Mouse (Mus musculus): ENCODE data around the gene Dscaml1. TPM values are rescaled to one million over a fixed set of nuclear protein-coding genes. Genes with fewer than 3 reads are reported as not detected.

The Dscaml1 gene
- polyA plus RNA-seq, 1 experiment from 2014 or later: 10.8 TPM

DNA sequence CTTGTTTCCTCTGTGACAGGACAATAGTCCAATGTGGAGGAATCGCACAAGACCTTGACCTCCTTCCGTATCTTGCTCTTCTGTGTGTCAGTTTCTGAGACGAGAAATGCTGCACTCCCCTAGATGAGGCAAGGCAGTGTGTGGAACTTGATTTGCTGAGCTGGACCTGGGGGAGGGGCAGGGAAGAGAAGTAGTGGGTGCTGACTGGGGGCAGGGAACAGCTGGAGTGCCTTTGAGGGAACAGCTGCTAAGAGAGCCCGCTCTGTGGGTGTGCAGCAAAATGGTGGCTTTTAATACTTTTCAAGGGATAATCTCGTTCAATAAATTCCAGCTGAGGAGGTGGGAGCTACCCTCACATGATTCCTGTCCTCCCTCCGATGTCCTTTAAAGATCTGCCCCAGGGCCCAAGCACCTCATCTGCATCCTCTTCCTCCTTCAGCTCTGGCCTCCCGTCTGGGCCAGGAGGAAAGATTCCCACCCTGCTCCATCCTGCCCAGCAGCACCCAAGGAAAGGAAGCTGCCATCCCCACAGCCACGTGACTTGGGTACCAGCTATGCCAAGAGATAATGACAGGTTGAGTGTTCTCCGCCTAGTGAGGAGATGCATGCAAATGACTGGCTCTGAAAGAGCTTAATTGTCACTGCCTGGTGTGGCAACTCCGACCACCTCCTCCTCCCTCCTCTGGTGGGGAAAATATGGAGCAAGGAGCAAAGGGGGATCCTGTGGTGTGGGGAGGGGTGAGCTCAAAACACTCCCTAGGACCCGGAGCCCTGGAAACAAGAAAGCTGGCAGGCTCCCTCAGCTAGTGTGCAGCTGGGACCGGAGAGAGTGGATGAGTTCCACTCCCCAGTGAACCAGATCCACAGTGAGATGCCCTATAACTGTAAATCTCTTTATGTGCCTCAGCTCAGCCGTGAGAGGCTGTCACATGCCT is 181.9 kb downstream of the Dscaml1 start:
- Histone ChIP-seq H3K36me3 (ENCODE audit: control insufficient read depth, insufficient read depth, low read length) (no peaks in the 10 kb centered on the region), H3K9ac (ENCODE audit: low read depth, low read length) (no peak overlapping the region), H3K27me3 (replicated peaks; ENCODE audit: control insufficient read depth, insufficient read depth, low read length) (no peaks in the 10 kb centered on the region), H3K4me2 (ENCODE audit: low read length) (no peak overlapping the region), H3K4me1 (ENCODE audit: control insufficient read depth, insufficient read depth, low read depth, low read length) (peaks cover 16% of the 10 kb centered on the region), H3K27ac (ENCODE audit: low read depth, low read length) (peak overlapping the region; percentile 78), H3K9me3 (ENCODE audit: control insufficient read depth, low read length) (no peaks in the 10 kb centered on the region), H3K4me3 (ENCODE audit: low read length) (no peak overlapping the region)
- peak; percentile 93 for ATAC-seq
- 20% methylated on average over 13 of the region's 13 CpGs for WGBS

GRCm38 (mm10) chr9:45610336-45611060 is 184.1 kb downstream of the Dscaml1 start:
- Histone ChIP-seq H3K4me1 (ENCODE audit: control insufficient read depth, insufficient read depth, low read depth, low read length) (peaks cover 16% of the 10 kb centered on the region), H3K27ac (ENCODE audit: low read depth, low read length) (0 out of 2 replicates have a peak overlapping the region, but pooled peaks have one; percentile 32), H3K4me3 (ENCODE audit: low read length) (no peak overlapping the region), H3K27me3 (replicated peaks; ENCODE audit: control insufficient read depth, insufficient read depth, low read length) (no peaks in the 10 kb centered on the region), H3K9me3 (ENCODE audit: control insufficient read depth, low read length) (no peaks in the 10 kb centered on the region), H3K4me2 (ENCODE audit: low read length) (no peak overlapping the region), H3K9ac (ENCODE audit: low read depth, low read length) (no peak overlapping the region), H3K36me3 (ENCODE audit: control insufficient read depth, insufficient read depth, low read length) (no peaks in the 10 kb centered on the region)
- no peak for ATAC-seq
- WGBS: 66% methylated on average over 11 of the region's 11 CpGs

DNA sequence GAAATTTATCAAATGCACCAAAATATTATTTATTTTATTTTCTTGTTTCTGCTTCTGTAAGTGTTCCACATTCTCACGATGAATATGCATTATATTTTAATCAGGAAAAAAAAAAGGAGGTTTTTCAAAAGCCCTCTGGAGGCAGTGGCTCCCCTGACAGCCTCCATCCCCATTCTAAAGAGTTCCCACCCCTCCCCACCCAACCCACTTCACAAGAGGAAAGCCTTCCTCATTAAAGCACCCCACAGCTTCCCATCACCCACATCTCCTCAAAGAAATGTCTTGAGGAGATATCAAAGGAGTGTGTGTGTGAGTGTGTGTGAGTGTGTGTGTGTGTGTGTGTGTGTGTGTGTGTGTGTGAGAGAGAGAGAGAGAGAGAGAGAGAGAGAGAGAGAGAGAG is 188.2 kb downstream of the Dscaml1 start:
- ATAC-seq: no peak
- H3K4me1 ChIP-seq (ENCODE audit: control insufficient read depth, insufficient read depth, low read depth, low read length): peaks cover 11% of the 10 kb centered on the region

DNA sequence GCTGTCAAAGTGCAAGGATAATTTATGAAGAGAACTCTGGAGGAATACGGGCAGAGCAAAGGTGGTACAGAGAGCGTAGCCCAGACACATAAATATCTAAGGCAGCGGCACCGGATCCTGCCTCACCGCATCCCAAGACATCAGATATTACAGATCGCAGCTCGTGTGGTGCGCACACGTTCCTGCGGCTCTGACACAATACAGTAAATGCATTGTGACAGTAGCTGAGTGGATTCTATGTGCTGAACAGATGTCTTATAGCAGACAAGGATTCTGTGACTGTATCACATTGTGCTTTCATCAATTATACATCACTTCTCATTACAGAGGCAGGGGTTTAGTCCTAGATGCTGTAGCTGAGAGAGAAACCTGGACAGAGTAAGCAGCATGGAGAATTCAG is 191.5 kb downstream of the Dscaml1 start:
- Histone ChIP-seq H3K4me1 (ENCODE audit: control insufficient read depth, insufficient read depth, low read depth, low read length) (peaks cover 18% of the 10 kb centered on the region), H3K36me3 (ENCODE audit: control insufficient read depth, insufficient read depth, low read length) (no peaks in the 10 kb centered on the region), H3K9ac (ENCODE audit: low read depth, low read length) (no peak overlapping the region), H3K9me3 (ENCODE audit: control insufficient read depth, low read length) (no peaks in the 10 kb centered on the region), H3K4me3 (ENCODE audit: low read length) (no peak overlapping the region), H3K4me2 (ENCODE audit: low read length) (no peak overlapping the region), H3K27ac (ENCODE audit: low read depth, low read length) (peak overlapping the region; percentile 37), H3K27me3 (replicated peaks; ENCODE audit: control insufficient read depth, insufficient read depth, low read length) (no peaks in the 10 kb centered on the region)
- 53% methylated on average over 10 of the region's 10 CpGs for WGBS
- ATAC-seq: peak; percentile 28; the same call in 1 of the 2 replicates

More for the DNA sequence above, 188.2 kb downstream of the Dscaml1 start:
- Histone ChIP-seq H3K36me3 (ENCODE audit: control insufficient read depth, insufficient read depth, low read length) (no peaks in the 10 kb centered on the region), H3K4me3 (ENCODE audit: low read length) (no peak overlapping the region), H3K27ac (ENCODE audit: low read depth, low read length) (no peak overlapping the region), H3K9ac (ENCODE audit: low read depth, low read length) (no peak overlapping the region), H3K4me2 (ENCODE audit: low read length) (no peak overlapping the region), H3K9me3 (ENCODE audit: control insufficient read depth, low read length) (no peaks in the 10 kb centered on the region), H3K27me3 (replicated peaks; ENCODE audit: control insufficient read depth, insufficient read depth, low read length) (no peaks in the 10 kb centered on the region)
- WGBS: 64% methylated on average over 1 of the region's 1 CpGs

- H3K9ac ChIP-seq (ENCODE audit: low read depth, low read length): no peak overlapping the region
- H3K36me3 ChIP-seq (ENCODE audit: control insufficient read depth, insufficient read depth, low read length): no peaks in the 10 kb centered on the region
- no peak for ATAC-seq
- WGBS: 84% methylated on average over 7 of the region's 7 CpGs
- no peak overlapping the region for H3K4me3 ChIP-seq (ENCODE audit: low read length)
- H3K27me3 ChIP-seq (replicated peaks; ENCODE audit: control insufficient read depth, insufficient read depth, low read length): no peaks in the 10 kb centered on the region
- H3K4me1 ChIP-seq (ENCODE audit: control insufficient read depth, insufficient read depth, low read depth, low read length): peaks cover 18% of the 10 kb centered on the region
- no peak overlapping the region for H3K4me2 ChIP-seq (ENCODE audit: low read length)
- H3K9me3 ChIP-seq (ENCODE audit: control insufficient read depth, low read length): no peaks in the 10 kb centered on the region
- peak overlapping the region; percentile 37; the same call in 1 of the 2 replicates for H3K27ac ChIP-seq (ENCODE audit: low read depth, low read length)
These were observed 192.0 kb downstream of the Dscaml1 start for GRCm38 (mm10) chr9:45618443-45618842.

GRCm38 (mm10) chr9:45620049-45620448 is 193.6 kb downstream of the Dscaml1 start:
- no peak for ATAC-seq
- Histone ChIP-seq H3K4me2 (ENCODE audit: low read length) (no peak overlapping the region), H3K27ac (ENCODE audit: low read depth, low read length) (peak overlapping the region; percentile 61; the same call in 1 of the 2 replicates), H3K36me3 (ENCODE audit: control insufficient read depth, insufficient read depth, low read length) (no peaks in the 10 kb centered on the region), H3K4me1 (ENCODE audit: control insufficient read depth, insufficient read depth, low read depth, low read length) (peaks cover 18% of the 10 kb centered on the region), H3K27me3 (replicated peaks; ENCODE audit: control insufficient read depth, insufficient read depth, low read length) (no peaks in the 10 kb centered on the region), H3K4me3 (ENCODE audit: low read length) (no peak overlapping the region), H3K9me3 (ENCODE audit: control insufficient read depth, low read length) (no peaks in the 10 kb centered on the region), H3K9ac (ENCODE audit: low read depth, low read length) (no peak overlapping the region)
- 28% methylated on average over 9 of the region's 9 CpGs for WGBS

DNA sequence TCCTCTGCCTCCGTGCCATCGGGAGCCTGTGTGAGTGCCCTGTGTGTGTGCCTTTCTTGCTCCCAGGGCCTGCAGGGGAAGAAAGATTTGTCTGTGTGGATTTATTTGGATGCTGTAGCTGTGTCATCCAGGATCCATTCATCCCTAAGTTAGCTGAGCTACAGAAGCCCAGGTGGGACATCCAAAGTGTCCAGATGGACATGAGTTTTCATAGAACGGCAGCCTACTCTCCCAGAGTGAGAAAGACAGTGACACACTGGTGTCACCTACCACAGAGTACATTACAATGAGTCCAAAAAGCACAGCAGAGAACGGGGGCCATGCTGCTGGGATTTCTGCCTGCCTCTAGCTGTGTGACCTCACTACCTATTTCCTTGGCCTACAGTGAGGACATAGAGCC is 194.5 kb downstream of the Dscaml1 start:
- Histone ChIP-seq H3K27ac (ENCODE audit: low read depth, low read length) (peak overlapping the region; percentile 61; the same call in 1 of the 2 replicates), H3K4me1 (ENCODE audit: control insufficient read depth, insufficient read depth, low read depth, low read length) (peaks cover 18% of the 10 kb centered on the region), H3K4me3 (ENCODE audit: low read length) (no peak overlapping the region), H3K27me3 (replicated peaks; ENCODE audit: control insufficient read depth, insufficient read depth, low read length) (no peaks in the 10 kb centered on the region), H3K9me3 (ENCODE audit: control insufficient read depth, low read length) (no peaks in the 10 kb centered on the region), H3K9ac (ENCODE audit: low read depth, low read length) (no peak overlapping the region), H3K4me2 (ENCODE audit: low read length) (no peak overlapping the region), H3K36me3 (ENCODE audit: control insufficient read depth, insufficient read depth, low read length) (no peaks in the 10 kb centered on the region)
- 86% methylated on average over 4 of the region's 4 CpGs for WGBS
- no peak for ATAC-seq

GRCm38 (mm10) chr9:45625889-45626446 is 199.5 kb downstream of the Dscaml1 start:
- Histone ChIP-seq H3K4me3 (ENCODE audit: low read length) (no peak overlapping the region), H3K27me3 (replicated peaks; ENCODE audit: control insufficient read depth, insufficient read depth, low read length) (no peaks in the 10 kb centered on the region), H3K36me3 (ENCODE audit: control insufficient read depth, insufficient read depth, low read length) (no peaks in the 10 kb centered on the region), H3K4me1 (ENCODE audit: control insufficient read depth, insufficient read depth, low read depth, low read length) (no peaks in the 10 kb centered on the region; the same call in 1 of the 2 replicates), H3K9ac (ENCODE audit: low read depth, low read length) (no peak overlapping the region), H3K4me2 (ENCODE audit: low read length) (no peak overlapping the region), H3K27ac (ENCODE audit: low read depth, low read length) (peak overlapping the region; percentile 54; the same call in 1 of the 2 replicates), H3K9me3 (ENCODE audit: control insufficient read depth, low read length) (no peaks in the 10 kb centered on the region)
- 30% methylated on average over 6 of the region's 6 CpGs for WGBS
- ATAC-seq: peak; percentile 48; the same call in 1 of the 2 replicates

Measured in hindbrain, embryonic 16.5 days (tissue).